Mouse (Mus musculus) layer of hippocampus, adult 2 months (tissue): ENCODE data around the gene Calcb. TPM values are rescaled to one million over a fixed set of nuclear protein-coding genes. Genes with fewer than 3 reads are reported as not detected.

Source experiments
- DNase-seq, 2 experiments: peaks; one replicate each; pipeline ENCODE4 v3.0.0; 2022; ENCODE audit warnings: low spot score in 2 of 2
- H3K27ac ChIP-seq: fragments of 200-600 bp; 2 replicates; pipeline ENCODE4 v1.8.1; 2022
- H3K4me3 ChIP-seq: fragments of 200-600 bp; 2 replicates; pipeline ENCODE4 v1.8.1; 2022; ENCODE audit warnings: mild to moderate bottlenecking
- CTCF ChIP-seq: fragments of 200-600 bp; conservative IDR thresholded peaks from 2 replicates; pipeline ENCODE4 v1.8.1; 2022; ENCODE audit warnings: antibody characterized with exemption, mild to moderate bottlenecking, moderate library complexity
- total RNA-seq, 2 experiments: library from RNA; stranded (reverse); gene quantifications; 2 replicates each; pipeline ENCODE4 v1.2.3; 2021

Calcb gene
- total RNA-seq, 2 experiments from 2014 or later, result 0.71 TPM; not detected in 1

DNA sequence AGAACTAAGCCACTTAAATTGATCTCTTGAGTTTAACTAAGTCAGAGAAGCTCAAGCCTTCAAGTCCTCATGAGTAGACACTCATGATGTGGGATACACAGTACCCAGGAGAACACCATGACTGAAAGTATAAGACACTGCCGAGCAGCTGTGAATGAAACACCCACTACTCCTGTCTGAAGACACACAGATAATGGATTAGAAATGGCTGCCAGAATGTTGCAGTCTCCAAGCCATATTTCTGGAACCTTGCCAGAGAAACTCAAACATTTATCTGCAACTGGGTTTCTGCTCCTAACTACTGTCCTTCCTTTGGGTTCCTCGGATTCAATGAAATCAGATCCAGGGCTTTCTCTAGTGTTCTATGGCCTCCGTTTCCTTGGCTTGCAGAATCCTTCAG, 48.1 kb downstream of the Calcb start:
- H3K4me3 ChIP-seq, result no peak overlapping the region
- DNase-seq, result no peak
- H3K27ac ChIP-seq, result no peak overlapping the region
- no peak for TF ChIP-seq CTCF

DNA sequence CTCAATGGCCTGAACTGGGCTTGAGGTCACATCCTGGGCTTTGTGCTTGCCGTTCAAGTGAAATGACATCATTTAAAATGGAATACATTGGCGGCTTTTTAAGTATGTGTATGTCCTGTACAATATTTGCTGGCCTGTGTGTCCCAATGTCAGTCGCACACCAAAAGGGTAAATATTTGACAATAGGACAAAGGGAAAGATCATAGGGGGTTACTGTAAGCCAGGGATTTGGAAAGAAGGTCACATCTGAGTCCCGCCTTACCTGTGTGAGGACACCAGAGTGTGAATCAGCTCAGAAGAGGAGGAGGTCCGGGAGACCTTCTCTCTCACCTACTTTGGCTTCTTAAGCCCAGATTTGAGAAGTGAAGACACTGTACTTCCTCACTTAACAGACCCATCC, 50.1 kb downstream of the Calcb start:
- no peak overlapping the region for H3K27ac ChIP-seq
- DNase-seq, result no peak
- H3K4me3 ChIP-seq, result no peak overlapping the region
- TF ChIP-seq CTCF, result no peak

DNA sequence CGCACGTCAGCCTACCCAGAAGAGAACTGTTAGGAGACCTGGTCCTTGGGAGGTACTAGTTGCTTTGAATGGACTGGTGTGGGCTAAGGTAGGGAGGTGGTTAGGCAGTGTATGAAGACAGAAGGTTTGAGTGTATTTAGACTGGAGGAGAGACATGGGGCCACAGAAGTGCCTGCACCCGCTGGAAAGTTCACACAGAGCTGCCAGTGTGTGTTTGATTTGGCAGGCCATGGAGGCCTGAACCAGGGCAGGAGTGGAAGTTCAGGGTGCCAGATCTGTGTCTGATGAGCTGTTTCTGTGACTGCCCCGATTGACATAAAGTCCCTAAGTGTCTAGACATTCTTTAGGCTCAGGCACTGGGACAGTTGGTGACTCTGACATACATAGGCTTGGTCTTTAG, 50.6 kb downstream of the Calcb start:
- Histone ChIP-seq H3K27ac (no peak overlapping the region), H3K4me3 (no peak overlapping the region)
- DNase-seq, result no peak
- TF ChIP-seq CTCF, result no peak

DNA sequence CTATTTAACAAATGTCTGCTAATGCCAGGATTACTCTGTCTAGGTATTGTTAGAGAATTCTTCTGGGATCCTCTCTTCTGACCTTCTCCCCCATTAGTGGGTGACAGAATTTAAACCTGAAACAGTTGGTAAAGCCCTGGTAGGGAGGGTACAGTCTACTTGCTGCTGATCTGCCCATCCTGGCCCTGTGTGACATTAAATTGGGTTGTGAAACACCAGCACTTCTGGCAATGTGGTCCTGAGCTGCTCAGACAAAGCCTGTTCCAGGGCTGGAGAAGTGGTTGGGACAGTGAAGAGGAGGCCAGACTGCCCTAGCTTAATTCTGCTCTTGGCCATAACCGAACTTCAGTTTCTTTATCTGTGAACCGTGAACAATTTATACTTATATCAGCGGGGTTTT, 52.1 kb downstream of the Calcb start:
- DNase-seq, result no peak
- TF ChIP-seq CTCF, result no peak
- H3K27ac ChIP-seq, result no peak overlapping the region
- H3K4me3 ChIP-seq, result no peak overlapping the region

DNA sequence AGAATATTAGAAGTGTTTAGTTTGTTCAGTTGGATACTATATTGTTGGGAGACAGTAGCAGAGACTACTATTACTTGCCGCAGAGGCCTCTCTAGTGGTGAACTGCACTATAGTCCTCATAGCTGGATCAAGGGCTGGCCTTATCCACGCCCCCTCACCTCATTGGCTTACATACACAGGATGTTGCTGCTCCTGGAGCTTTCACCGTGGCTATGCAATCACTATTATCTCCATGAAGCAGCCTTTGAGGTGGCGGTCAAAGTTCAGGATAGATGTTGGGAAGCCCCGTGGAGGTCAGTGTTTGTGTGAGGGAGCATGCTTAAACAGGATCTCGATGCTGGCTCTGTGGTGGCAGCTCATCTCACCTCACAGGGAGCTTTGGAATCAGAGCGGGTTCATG, 53.4 kb downstream of the Calcb start:
- Histone ChIP-seq H3K27ac (no peak overlapping the region), H3K4me3 (no peak overlapping the region)
- TF ChIP-seq CTCF, result no peak
- no peak for DNase-seq

Other genes starting within 250 kb of the Calcb start
- gene Cyp2r1, start 155.7 kb upstream of the Calcb start, total RNA-seq, result 1 to 10 TPM; 2.0 to 2.2 TPM
- 1 to 10 TPM; 1.0 to 1.2 TPM for gene Calca, start 82.3 kb upstream of the Calcb start, total RNA-seq
- gene Insc, start 25.1 kb downstream of the Calcb start, total RNA-seq, result 1 to 10 TPM; 3.7 to 4.6 TPM